Mouse (Mus musculus) monocyte, adult 59 days (primary cell): ENCODE data around the gene Gm6904. TPM values are rescaled to one million over a fixed set of nuclear protein-coding genes. Genes with fewer than 3 reads are reported as not detected.

Experiments used
- total RNA-seq, 2 experiments: library from RNA; stranded (reverse); gene quantifications; one replicate each; pipeline ENCODE4 v1.2.4; 2023

Gm6904 gene
- 1 to 10 TPM in 1 of 2 experiments, not detected in 1; 1.6 TPM for total RNA-seq

DNA sequence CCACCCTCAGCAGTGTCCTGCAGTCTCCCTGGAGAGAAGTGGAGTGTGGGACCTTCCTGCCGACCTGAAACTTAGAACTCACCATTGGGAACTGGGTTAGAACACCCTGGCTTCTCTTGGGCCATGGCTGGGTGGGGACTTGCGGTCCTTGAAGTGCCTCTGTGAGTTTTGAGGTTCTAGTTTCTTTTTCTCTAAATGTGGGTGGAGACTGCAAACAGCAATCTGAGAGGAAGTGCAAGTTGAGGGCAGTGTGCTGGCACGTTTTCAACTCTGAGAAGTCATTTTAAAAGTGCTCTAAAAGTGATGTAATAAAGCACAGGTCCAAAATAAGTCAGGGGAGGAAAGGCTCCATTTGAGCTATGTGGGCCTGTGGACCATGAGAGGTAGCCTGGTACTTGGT, at the start of gene Gm6904:
TSS of gene Gm6904 (minus strand) at position 161 of the 400 bp plus-strand sequence.

GRCm38 (mm10) chr14:59297391-59297790, 37.4 kb upstream of the Gm6904 start, which contains the start of gene Phf11a:
Phf11a (minus strand) TSS chr14:59297522.

DNA sequence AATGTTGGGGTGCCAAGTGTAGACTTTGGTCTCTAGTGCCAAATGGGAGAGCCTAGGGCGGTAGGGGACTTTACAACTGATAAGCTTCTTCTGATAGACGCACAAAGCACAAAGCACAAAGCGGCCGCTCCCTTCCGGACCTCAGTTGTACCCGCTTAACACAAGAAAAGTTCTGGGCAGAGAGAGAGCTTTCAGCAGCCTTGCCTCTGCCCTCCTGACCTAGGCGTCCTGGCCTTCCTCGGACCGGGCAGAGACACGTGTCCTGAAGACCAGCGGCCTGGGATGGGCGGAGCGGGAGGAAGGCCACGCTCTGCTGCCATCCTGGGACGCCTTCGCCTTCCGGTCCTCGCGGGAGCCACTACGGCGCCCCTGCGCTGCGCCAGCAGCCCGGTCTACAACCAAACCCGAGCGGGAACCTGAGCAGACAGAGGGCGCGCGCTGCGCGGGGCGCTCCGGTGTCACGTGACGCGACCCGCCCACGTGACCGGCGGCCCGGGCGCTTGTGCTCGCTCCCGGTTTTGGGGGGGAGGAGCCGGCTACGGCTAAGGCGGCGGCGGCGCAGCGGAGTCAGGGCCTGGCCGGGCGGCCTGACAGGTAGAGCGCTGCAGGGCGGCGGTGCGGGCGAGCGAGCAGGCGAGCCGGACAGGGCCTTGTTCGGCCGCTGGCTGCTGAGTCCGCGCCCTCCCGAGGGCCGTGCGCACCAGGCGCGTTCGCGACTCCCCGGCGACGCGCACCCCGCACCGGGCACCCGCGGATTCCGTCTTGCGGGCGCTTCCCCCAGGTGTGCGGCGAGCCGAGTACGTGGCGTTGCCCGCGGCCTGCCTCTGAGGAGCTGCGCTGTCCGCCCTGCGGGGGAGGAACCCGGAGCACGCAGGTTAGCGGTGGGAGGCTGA, 59.1 kb downstream of the Gm6904 start, which contains the start of gene Rcbtb1:
TSS of gene Rcbtb1 (plus strand) at position 499 of the 893 bp plus-strand sequence.

Other genes starting within 250 kb of the Gm6904 start
- not detected for gene 1700129C05Rik, start 117.3 kb downstream of the Gm6904 start, total RNA-seq
- not detected for gene Gm5142, start 81.5 kb downstream of the Gm6904 start, total RNA-seq
- gene Rcbtb1, start 59.0 kb downstream of the Gm6904 start, total RNA-seq: 10 to 100 TPM; 16.5 to 20.2 TPM
- 1 to 10 TPM; 5.5 to 8.3 TPM for gene Phf11a, start 37.3 kb upstream of the Gm6904 start, total RNA-seq
- gene Phf11b, start 81.1 kb upstream of the Gm6904 start, total RNA-seq: 10 to 100 TPM; 28.8 to 37.1 TPM
- 10 to 100 TPM; 16.2 to 17.2 TPM for gene Phf11d, start 105.3 kb upstream of the Gm6904 start, total RNA-seq
- gene Phf11c, start 135.2 kb upstream of the Gm6904 start, total RNA-seq: 1 to 10 TPM; 3.4 to 3.8 TPM
- gene Setdb2, start 180.7 kb upstream of the Gm6904 start, total RNA-seq: 10 to 100 TPM; 31.5 to 35.0 TPM
- gene Cab39l, start 180.8 kb upstream of the Gm6904 start, total RNA-seq: 10 to 100 TPM; 15.4 to 16.4 TPM